Mouse (Mus musculus) spleen, postnatal 36 days (tissue): ENCODE data around the gene Fgf13.

Experiments
- DNase-seq, 2 experiments: peaks; one replicate each; pipeline ENCODE4 v3.0.0; 2022; ENCODE audit warnings: low spot score in 2 of 2, mixed read lengths in 1 of 2

The Fgf13 gene

GRCm38 (mm10) chrX:59186922-59187321 lies 380.9 kb downstream of the Fgf13 start:
- no peak for DNase-seq

GRCm38 (mm10) chrX:59182323-59182722 lies 385.5 kb downstream of the Fgf13 start:
- no peak for DNase-seq

GRCm38 (mm10) chrX:59179627-59180026 lies 388.2 kb downstream of the Fgf13 start:
- DNase-seq, result no peak

- DNase-seq, result no peak
Observed at GRCm38 (mm10) chrX:59179081-59179596, 388.7 kb downstream of the Fgf13 start.

- no peak for DNase-seq
Observed at GRCm38 (mm10) chrX:59177653-59178052, 390.2 kb downstream of the Fgf13 start.

GRCm38 (mm10) chrX:59172200-59172599 lies 395.7 kb downstream of the Fgf13 start:
- DNase-seq, result no peak

- no peak for DNase-seq
Observed at GRCm38 (mm10) chrX:59166763-59167162, 401.1 kb downstream of the Fgf13 start.

GRCm38 (mm10) chrX:59141947-59142346 lies 425.9 kb downstream of the Fgf13 start:
- DNase-seq, result no peak

- DNase-seq, result peak; percentile 4 to 19
Observed at GRCm38 (mm10) chrX:59134928-59135361, 432.9 kb downstream of the Fgf13 start.

- DNase-seq, result peak; percentile 0 to 8
Observed at GRCm38 (mm10) chrX:59134166-59134861, 433.6 kb downstream of the Fgf13 start.

- peak in 1 of 2 experiments; percentile 1 for DNase-seq
Observed at GRCm38 (mm10) chrX:59133834-59134165, 434.1 kb downstream of the Fgf13 start.

- DNase-seq, result peak in 1 of 2 experiments; percentile 1
Observed at GRCm38 (mm10) chrX:59133416-59133815, 434.5 kb downstream of the Fgf13 start.

GRCm38 (mm10) chrX:59126637-59127036 lies 441.2 kb downstream of the Fgf13 start:
- no peak for DNase-seq

GRCm38 (mm10) chrX:59113187-59113586 lies 454.7 kb downstream of the Fgf13 start:
- DNase-seq, result no peak

GRCm38 (mm10) chrX:59085928-59086327 lies 481.9 kb downstream of the Fgf13 start:
- DNase-seq, result no peak

GRCm38 (mm10) chrX:59080427-59080826 lies 487.4 kb downstream of the Fgf13 start:
- DNase-seq, result no peak

- DNase-seq, result no peak
Observed at GRCm38 (mm10) chrX:59072083-59072482, 495.8 kb downstream of the Fgf13 start.

GRCm38 (mm10) chrX:59063157-59063556 lies 504.7 kb downstream of the Fgf13 start:
- no peak for DNase-seq

GRCm38 (mm10) chrX:59034969-59035368 lies 532.9 kb downstream of the Fgf13 start:
- no peak for DNase-seq
